Mouse (Mus musculus) stomach, postnatal 0 days (tissue): ENCODE measurements around the gene Uevld.

ENCODE experiments used
- CTCF ChIP-seq: IDR thresholded peaks from 2 replicates; pipeline ENCODE4 v1.5.1; 2016; ENCODE audit warnings: antibody characterized with exemption, low read depth, mild to moderate bottlenecking, moderate library complexity
- EP300 ChIP-seq: optimal IDR thresholded peaks from 2 replicates; pipeline ENCODE3; 2016; ENCODE audit warnings: antibody characterized with exemption

DNA sequence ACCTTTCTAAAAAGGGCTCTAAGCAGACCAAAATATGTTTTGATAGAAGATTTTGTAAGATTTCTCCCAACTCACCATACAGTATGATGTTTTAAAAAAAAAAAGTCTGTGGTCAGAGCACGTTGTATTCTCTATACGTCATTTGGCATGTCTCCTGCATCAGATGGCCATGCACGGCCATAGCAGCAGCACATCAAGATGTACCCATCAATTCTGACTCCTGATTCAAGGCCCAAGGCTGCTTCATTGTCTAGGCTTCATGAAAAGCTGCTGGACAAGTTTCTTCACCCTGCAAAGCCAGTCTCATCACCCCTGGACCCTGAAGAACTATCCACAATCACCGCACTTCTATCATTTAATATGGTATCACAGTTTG is 43.6 kb upstream of the Uevld start:
- no peak for TF ChIP-seq CTCF
- TF ChIP-seq EP300: no peak
